Mouse (Mus musculus): Measurements from ENCODE around the gene Gm28168.
"Not testable (repeated sequence)": the region's sequence is repeated elsewhere in the genome, so short reads cannot be mapped to it uniquely, and the experiment has no call there.

The Gm28168 gene

DNA sequence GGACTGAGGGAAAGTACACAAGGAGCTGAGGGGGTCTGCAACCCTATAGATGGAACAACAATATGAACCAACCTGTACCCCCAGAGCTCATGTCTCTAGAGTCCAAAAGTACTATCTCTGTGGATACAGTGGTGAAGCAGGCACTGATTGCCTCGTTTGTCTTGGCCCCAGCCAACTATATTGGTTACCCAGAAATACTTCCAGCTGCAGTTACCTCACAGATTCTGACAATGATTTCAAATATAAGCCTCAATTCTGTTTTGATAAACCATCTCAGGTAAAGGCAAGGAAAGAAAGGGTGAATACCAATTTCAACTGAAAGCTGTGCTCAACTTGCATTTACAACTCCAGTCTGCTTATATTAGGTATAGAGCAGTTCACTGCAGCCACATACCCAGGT lies at the start of gene Gm28168:
Gene Gm28168, plus strand, starts transcription at position 301 of the 400 bp plus-strand sequence.
- DNase-seq (ENCODE audit: low read depth, low spot score), result not testable (repeated sequence)

DNA sequence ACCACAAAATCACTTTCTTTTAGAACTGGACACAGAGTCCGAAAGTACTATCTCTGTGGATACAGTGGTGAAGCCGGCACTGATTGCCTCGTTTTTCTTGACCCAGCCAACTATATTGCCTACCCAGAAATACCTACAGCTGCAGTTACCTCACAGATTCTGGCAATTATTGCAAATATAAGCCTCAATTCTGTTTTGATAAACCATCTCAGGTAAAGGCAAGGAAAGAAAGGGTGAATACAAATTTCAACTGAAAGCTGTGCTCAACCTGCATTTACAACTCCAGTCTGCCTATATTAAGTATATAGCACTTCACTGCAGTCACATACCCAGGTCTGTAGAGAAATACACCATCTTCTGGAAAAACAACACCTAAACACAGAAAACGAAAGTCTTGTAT lies 37.8 kb downstream of the Gm28168 start, which contains the start of gene Gm7145:
Gene Gm7145, plus strand, starts transcription at position 301 of the 400 bp plus-strand sequence.
- no peak for DNase-seq (ENCODE audit: low read depth, low spot score)

Measured in retina, adult 2 months (tissue).